Mouse (Mus musculus) CH12.LX (cell line): ENCODE results near the gene Mpp4. TPM values are rescaled to one million over a fixed set of nuclear protein-coding genes. Genes with fewer than 3 reads are reported as not detected.

Experiments used
- DNase-seq: peaks from one replicate; pipeline ENCODE4 v3.0.0-alpha.2; 2013; ENCODE audit errors: extremely low read depth
- H3K27ac ChIP-seq: 2 replicates; pipeline ENCODE4 v1.5.1; 2012; ENCODE audit warnings: low read depth, mild to moderate bottlenecking, control low read depth, moderate library complexity; ENCODE audit not compliant: insufficient read depth
- H3K27me3 ChIP-seq: replicated peaks from 2 replicates; pipeline ENCODE3; 2012; ENCODE audit warnings: inconsistent platforms
- H3K36me3 ChIP-seq, 2 experiments: replicated peaks in 1 of 2; 2 replicates each; pipeline versions ENCODE3 to v1.6.1; 2012; ENCODE audit warnings: inconsistent platforms in 1 of 2, low read length in 1 of 2, mild to moderate bottlenecking in 1 of 2, mixed read lengths in 1 of 2, moderate library complexity in 1 of 2; ENCODE audit not compliant: control insufficient read depth in 1 of 2, insufficient read depth in 1 of 2
- H3K4me1 ChIP-seq, 2 experiments: 2 replicates each; pipeline ENCODE4 v1.6.1; 2012; ENCODE audit warnings: inconsistent platforms in 1 of 2, moderate library complexity in 1 of 2; ENCODE audit not compliant: insufficient read depth in 2 of 2, control insufficient read depth in 1 of 2
- H3K4me2 ChIP-seq: 2 replicates; pipeline ENCODE4 v1.6.1; 2012; ENCODE audit warnings: low read depth, mild to moderate bottlenecking, control low read depth; ENCODE audit not compliant: poor library complexity, insufficient read depth, severe bottlenecking
- H3K4me3 ChIP-seq, 3 experiments: fragments of 150-350 bp in 1 of 3; sonication (generic) in 1 of 3; replicated peaks in 1 of 3; 2 replicates each; pipeline versions ENCODE3 to v1.5.1; 2011 to 2012; ENCODE audit warnings: low read depth in 2 of 3, low read length in 2 of 3, mild to moderate bottlenecking in 2 of 3, moderate library complexity in 2 of 3, control low read depth in 1 of 3, improper control_type of control experiment in 1 of 3, inconsistent platforms in 1 of 3, mixed read lengths in 1 of 3; ENCODE audit not compliant: poor library complexity in 1 of 3
- H3K79me2 ChIP-seq: replicated peaks from 2 replicates; pipeline ENCODE4 v1.6.1; 2012; ENCODE audit warnings: mild to moderate bottlenecking, moderate library complexity; ENCODE audit not compliant: control insufficient read depth, poor library complexity, insufficient read depth, severe bottlenecking; ENCODE audit errors: extremely low read depth
- H3K9ac ChIP-seq: 2 replicates; pipeline ENCODE4 v1.6.1; 2012; ENCODE audit warnings: low read depth, mild to moderate bottlenecking, control low read depth, moderate library complexity; ENCODE audit not compliant: insufficient read depth
- H3K9me3 ChIP-seq: replicated peaks from 2 replicates; pipeline ENCODE3; 2012; ENCODE audit warnings: low read length, inconsistent platforms, mixed read lengths
- BHLHE40 ChIP-seq: IDR thresholded peaks from 2 replicates; pipeline ENCODE4 v1.6.1; 2011; ENCODE audit warnings: mild to moderate bottlenecking, low read depth, low read length, improper control_type of control experiment
- CTCF ChIP-seq, 2 experiments: IDR thresholded peaks in 1 of 2; conservative IDR thresholded peaks in 1 of 2; 2 replicates each; pipeline ENCODE4 v1.5.1; 2011 to 2012; ENCODE audit warnings: low read depth in 2 of 2, low read length in 2 of 2, improper control_type of control experiment in 1 of 2, inconsistent platforms in 1 of 2, mild to moderate bottlenecking in 1 of 2, moderate library complexity in 1 of 2
- ELF1 ChIP-seq: IDR thresholded peaks from 2 replicates; pipeline ENCODE4 v1.6.1; 2014; ENCODE audit warnings: low read depth, mild to moderate bottlenecking, inconsistent platforms, low read length, improper control_type of control experiment
- EP300 ChIP-seq: IDR thresholded peaks from 2 replicates; pipeline ENCODE4 v1.6.1; 2011; ENCODE audit warnings: low read length, improper control_type of control experiment
- ETS1 ChIP-seq: conservative IDR thresholded peaks from 2 replicates; pipeline ENCODE4 v1.6.1; 2012; ENCODE audit warnings: low read depth, mild to moderate bottlenecking, inconsistent platforms, low read length, improper control_type of control experiment, moderate library complexity
- GABPA ChIP-seq: IDR thresholded peaks from 2 replicates; pipeline ENCODE4 v1.6.1; 2012; ENCODE audit warnings: low read depth, low read length, improper control_type of control experiment, inconsistent platforms; ENCODE audit not compliant: insufficient replicate concordance
- IRF4 ChIP-seq: IDR thresholded peaks from 2 replicates; pipeline ENCODE4 v1.6.1; 2014; ENCODE audit warnings: low read depth, mild to moderate bottlenecking, inconsistent platforms, low read length, improper control_type of control experiment
- JUND ChIP-seq: conservative IDR thresholded peaks from 2 replicates; pipeline ENCODE4 v1.6.1; 2011; ENCODE audit warnings: low read depth, low read length, improper control_type of control experiment
- MAX ChIP-seq: IDR thresholded peaks from 2 replicates; pipeline ENCODE4 v1.6.1; 2011; ENCODE audit warnings: low read length, improper control_type of control experiment
- MAZ ChIP-seq: IDR thresholded peaks from 2 replicates; pipeline ENCODE4 v1.6.1; 2012; ENCODE audit warnings: low read depth, mild to moderate bottlenecking, inconsistent platforms, low read length, improper control_type of control experiment, moderate library complexity
- MEF2A ChIP-seq: IDR thresholded peaks from 2 replicates; pipeline ENCODE4 v1.6.1; 2014; ENCODE audit warnings: low read depth, mild to moderate bottlenecking, inconsistent platforms, low read length, improper control_type of control experiment, borderline replicate concordance
- MXI1 ChIP-seq: IDR thresholded peaks from 2 replicates; pipeline ENCODE4 v1.6.1; 2011; ENCODE audit warnings: mild to moderate bottlenecking, low read depth, low read length, improper control_type of control experiment
- MYC ChIP-seq: IDR thresholded peaks from 2 replicates; pipeline ENCODE4 v1.6.1; 2011; ENCODE audit warnings: low read depth, mild to moderate bottlenecking, improper control_type of control experiment, low read length
- NELFE ChIP-seq: IDR thresholded peaks from 2 replicates; pipeline ENCODE4 v1.6.1; 2011; ENCODE audit warnings: low read depth, low read length, improper control_type of control experiment
- POLR2A ChIP-seq: IDR thresholded peaks from 2 replicates; pipeline ENCODE4 v1.6.1; 2011; ENCODE audit warnings: low read depth, mild to moderate bottlenecking, improper control_type of control experiment, low read length
- RAD21 ChIP-seq: IDR thresholded peaks from 2 replicates; pipeline ENCODE4 v1.6.1; 2011; ENCODE audit warnings: low read depth, mild to moderate bottlenecking, low read length, improper control_type of control experiment, moderate library complexity
- RCOR1 ChIP-seq: conservative IDR thresholded peaks from 2 replicates; pipeline ENCODE4 v1.6.1; 2012; ENCODE audit warnings: low read depth, mild to moderate bottlenecking, inconsistent platforms, low read length, improper control_type of control experiment
- SIN3A ChIP-seq: IDR thresholded peaks from 2 replicates; pipeline ENCODE4 v1.6.1; 2012; ENCODE audit warnings: low read length, improper control_type of control experiment, inconsistent platforms
- SMC3 ChIP-seq: IDR thresholded peaks from 2 replicates; pipeline ENCODE4 v1.6.1; 2011; ENCODE audit warnings: low read depth, low read length, improper control_type of control experiment
- UBTF ChIP-seq: IDR thresholded peaks from 2 replicates; pipeline ENCODE4 v1.6.1; 2012; ENCODE audit warnings: low read depth, mild to moderate bottlenecking, inconsistent platforms, low read length, improper control_type of control experiment, moderate library complexity
- ZC3H11A ChIP-seq: IDR thresholded peaks from 2 replicates; pipeline ENCODE4 v1.6.1; 2012; ENCODE audit warnings: low read depth, mild to moderate bottlenecking, inconsistent platforms, low read length, improper control_type of control experiment
- ZKSCAN1 ChIP-seq: IDR thresholded peaks from 2 replicates; pipeline ENCODE4 v1.6.1; 2012; ENCODE audit warnings: low read depth, inconsistent platforms, low read length, improper control_type of control experiment, borderline replicate concordance
- dilution Hi-C: fragments of 300-500 bp; cut with MboI; formaldehyde crosslinking; loops from 2 replicates; pipeline ENCODE4 v1.14.3; 2020; ENCODE audit warnings: low sequenced_read_pairs; ENCODE audit not compliant: extremely low pct_unique_long_range_greater_than_20kb, extremely low pct_ligation_motif_present
- in situ Hi-C: fragments of 300-500 bp; cut with MboI; formaldehyde crosslinking; loops from 3 replicates; pipeline ENCODE4 v1.14.3; 2019; ENCODE audit warnings: low sequenced_read_pairs, low pct_ligation_motif_present, low pct_unique_long_range_greater_than_20kb, mixed read lengths
- polyA plus RNA-seq: library from polyadenylated mRNA; unstranded; fragments of >175 nt; gene quantifications from 2 replicates; pipeline ENCODE4 v1.2.1, GENCODE M21; 2012; ENCODE audit warnings: low read depth; ENCODE audit not compliant: insufficient read length
- total RNA-seq, 2 experiments: library from RNA; depleted of rRNA; stranded (reverse); fragments of 300-350 nt in 1 of 2; fragments of >200 nt in 1 of 2; gene quantifications; 2 replicates each; pipeline ENCODE4 v1.2.3; 2012 to 2014

The Mpp4 gene
- total and polyA plus RNA-seq, 3 experiments = 0.79 to 2.8 (median 1.1) TPM

- TF ChIP-seq BHLHE40 = peak; percentile 92
- TF ChIP-seq ELF1 = peak; percentile 48
- TF ChIP-seq, all 38 proteins: peak for 19
Observed at GRCm38 (mm10) chr1:59180003-59180402, 16.8 kb upstream of the Mpp4 start (continued).

- dilution Hi-C loops (no loop called here), in situ Hi-C loops (no loop called here)
- H3K9ac ChIP-seq = no peak overlapping the region
- H3K4me2 ChIP-seq = no peak overlapping the region
- H3K4me1 ChIP-seq = peaks cover 14 to 46% of the 10 kb centered on the region in 2 experiments
- H3K36me3 ChIP-seq = peaks cover 36 to 79% of the 10 kb centered on the region in 2 experiments
- 0 out of 2 replicates have a peak overlapping the region, but pooled peaks have one; percentile 7 for H3K27ac ChIP-seq
- DNase-seq = no peak
- H3K9me3 ChIP-seq = no peaks in the 10 kb centered on the region
- H3K79me2 ChIP-seq = no peaks in the 10 kb centered on the region
- peak overlapping the region in 1 of 3 experiments; percentile 32 for H3K4me3 ChIP-seq
- no peaks in the 10 kb centered on the region for H3K27me3 ChIP-seq
- TF ChIP-seq BHLHE40 = no peak; the same call in 1 of the 2 replicates
- TF ChIP-seq UBTF = no peak
- no peak for TF ChIP-seq MEF2A
- TF ChIP-seq IRF4 = no peak
- TF ChIP-seq SIN3A = no peak
- TF ChIP-seq MAX = no peak
- no peak for TF ChIP-seq GABPA
- no peak for TF ChIP-seq NELFE
- TF ChIP-seq JUND = no peak
- no peak for TF ChIP-seq MAZ
- TF ChIP-seq ETS1 = no peak
- no peak for TF ChIP-seq MXI1
- TF ChIP-seq POLR2A = no peak
Observed at GRCm38 (mm10) chr1:59178401-59178800, 15.2 kb upstream of the Mpp4 start.

- dilution Hi-C loops (no loop called here), in situ Hi-C loops (no loop called here)
- Histone ChIP-seq H3K4me3 (no peak overlapping the region), H3K9me3 (no peaks in the 10 kb centered on the region), H3K36me3 (peaks cover 56 to 83% of the 10 kb centered on the region in 2 experiments), H3K27me3 (no peaks in the 10 kb centered on the region), H3K9ac (no peak overlapping the region), H3K4me2 (no peak overlapping the region), H3K27ac (no peak overlapping the region), H3K79me2 (no peaks in the 10 kb centered on the region), H3K4me1 (peaks cover 9 to 20% of the 10 kb centered on the region in 2 experiments)
- DNase-seq = no peak
- TF ChIP-seq EP300 (no peak), RAD21 (no peak), SMC3 (no peak), MAX (no peak), ZC3H11A (no peak), CTCF (conservative IDR thresholded peaks at IDR 0.05 in 1 of 2, IDR thresholded peaks at IDR 0.05 in 1 of 2; ENCODE audit: low read depth in 2 of 2, low read length in 2 of 2) (no peak), MYC (no peak), ZKSCAN1 (no peak), MXI1 (no peak), MEF2A (no peak), SIN3A (no peak), UBTF (no peak), MAZ (no peak), RCOR1 (no peak)
Observed at GRCm38 (mm10) chr1:59174514-59175373, 11.6 kb upstream of the Mpp4 start.
